Mouse (Mus musculus) frontal cortex, postnatal 10 days (tissue): Measurements from ENCODE around the gene Fam178b.
"Not testable (repeated sequence)": the region's sequence is repeated elsewhere in the genome, so short reads cannot be mapped to it uniquely, and the experiment has no call there.

Source experiments
- DNase-seq, 2 experiments: peaks; one replicate each; pipeline ENCODE4 v3.0.0; 2022; ENCODE audit warnings: low spot score in 2 of 2, mixed read lengths in 1 of 2

Fam178b gene

GRCm38 (mm10) chr1:36672648-36673350, 10.2 kb downstream of the Fam178b start:
- no peak for DNase-seq

GRCm38 (mm10) chr1:36671260-36671659, 11.7 kb downstream of the Fam178b start:
- DNase-seq: no peak

- DNase-seq: no peak
These were observed 12.7 kb downstream of the Fam178b start for GRCm38 (mm10) chr1:36670256-36670655.

- not testable (repeated sequence) for DNase-seq
These were observed 15.0 kb downstream of the Fam178b start for GRCm38 (mm10) chr1:36668007-36668406.

- no peak for DNase-seq
These were observed 17.0 kb downstream of the Fam178b start for GRCm38 (mm10) chr1:36665934-36666333.

- DNase-seq: no peak
These were observed 17.7 kb downstream of the Fam178b start for GRCm38 (mm10) chr1:36665165-36665723.

GRCm38 (mm10) chr1:36664457-36664856, 18.5 kb downstream of the Fam178b start:
- DNase-seq: no peak

GRCm38 (mm10) chr1:36658621-36659399, 24.2 kb downstream of the Fam178b start:
- DNase-seq: no peak

GRCm38 (mm10) chr1:36657658-36658415, 25.1 kb downstream of the Fam178b start:
- DNase-seq: no peak

- no peak for DNase-seq
These were observed 26.8 kb downstream of the Fam178b start for GRCm38 (mm10) chr1:36656233-36656632.

GRCm38 (mm10) chr1:36655039-36655438, 27.9 kb downstream of the Fam178b start:
- no peak for DNase-seq

- DNase-seq: no peak
These were observed 35.4 kb downstream of the Fam178b start for GRCm38 (mm10) chr1:36647631-36648030.

- DNase-seq: no peak
These were observed 36.7 kb downstream of the Fam178b start for GRCm38 (mm10) chr1:36646285-36646684.

- no peak for DNase-seq
These were observed 38.4 kb downstream of the Fam178b start for GRCm38 (mm10) chr1:36644615-36645007.

- no peak for DNase-seq
These were observed 38.9 kb downstream of the Fam178b start for GRCm38 (mm10) chr1:36643957-36644614.

- no peak for DNase-seq
These were observed 47.0 kb downstream of the Fam178b start for GRCm38 (mm10) chr1:36635826-36636485.

- DNase-seq: peak in 1 of 2 experiments; percentile 65
These were observed 48.0 kb downstream of the Fam178b start for GRCm38 (mm10) chr1:36634940-36635339.

- no peak for DNase-seq
These were observed 49.1 kb downstream of the Fam178b start for GRCm38 (mm10) chr1:36633920-36634319.

GRCm38 (mm10) chr1:36632846-36633245, 50.1 kb downstream of the Fam178b start:
- no peak for DNase-seq

- no peak for DNase-seq
These were observed 50.9 kb downstream of the Fam178b start for GRCm38 (mm10) chr1:36632090-36632489.

GRCm38 (mm10) chr1:36631391-36631790, 51.6 kb downstream of the Fam178b start:
- DNase-seq: no peak
